Mouse (Mus musculus) limb, embryonic 15.5 days (tissue): Measurements from ENCODE around the gene Hist1h4c. TPM values are rescaled to one million over a fixed set of nuclear protein-coding genes. Genes with fewer than 3 reads are reported as not detected.
"Not testable (repeated sequence)": the region's sequence is repeated elsewhere in the genome, so short reads cannot be mapped to it uniquely, and the experiment has no call there.

ENCODE experiments used
- ATAC-seq: fragments of 200-750 bp; cut with Nextera tagmentation; 2 replicates; pipeline ENCODE4 v1.8.0; 2017; ENCODE audit warnings: low read depth, moderate TSS enrichment; ENCODE audit not compliant: insufficient number of reproducible peaks, low FRiP score, low TSS enrichment
- H3K27ac ChIP-seq: fragments of 300-500 bp; sonication (generic); 2 replicates; pipeline ENCODE4 v1.5.1; 2015; ENCODE audit warnings: moderate library complexity, mild to moderate bottlenecking, inconsistent platforms
- H3K27me3 ChIP-seq: fragments of 300-500 bp; sonication (generic); 2 replicates; pipeline ENCODE4 v1.6.1; 2015; ENCODE audit warnings: inconsistent platforms
- H3K36me3 ChIP-seq: fragments of 300-500 bp; sonication (generic); 2 replicates; pipeline ENCODE4 v1.6.1; 2015; ENCODE audit warnings: inconsistent platforms
- H3K4me1 ChIP-seq: fragments of 300-500 bp; sonication (generic); 2 replicates; pipeline ENCODE4 v1.6.1; 2015; ENCODE audit warnings: inconsistent platforms
- H3K4me2 ChIP-seq: fragments of 300-500 bp; sonication (generic); 2 replicates; pipeline ENCODE4 v1.6.1; 2015; ENCODE audit warnings: mild to moderate bottlenecking, inconsistent platforms
- H3K4me3 ChIP-seq: fragments of 300-500 bp; sonication (generic); 2 replicates; pipeline ENCODE4 v1.5.1; 2015; ENCODE audit warnings: mild to moderate bottlenecking, inconsistent platforms
- H3K9ac ChIP-seq: fragments of 300-500 bp; sonication (generic); 2 replicates; pipeline ENCODE4 v1.6.1; 2015; ENCODE audit warnings: inconsistent platforms
- H3K9me3 ChIP-seq: fragments of 300-500 bp; sonication (generic); 2 replicates; pipeline ENCODE4 v1.6.1; 2016; ENCODE audit warnings: inconsistent platforms
- WGBS: fragments of 180-500 bp; shearing (Covaris S2); methylation state at CpG from one replicate; pipeline ENCODE4 v1.1.7; 2015; 5-methylcytosine and 5-hydroxymethylcytosine counted together
- polyA plus RNA-seq: library from polyadenylated mRNA; unstranded; fragments of >200 nt; fragmentation: Nextera tagmentation; extraction: Ambion mirVana; gene quantifications from 2 replicates; pipeline ENCODE4 v1.2.1, GENCODE M21; 2015

Hist1h4c gene
- polyA plus RNA-seq, 1 experiment from 2014 or later = 4.0 TPM

GRCm38 (mm10) chr13:23725213-23725612, 27.0 kb upstream of the Hist1h4c start:
- Histone ChIP-seq H3K27ac (no peak overlapping the region), H3K4me2 (no peak overlapping the region), H3K36me3 (no peaks in the 10 kb centered on the region), H3K9ac (no peak overlapping the region), H3K4me3 (no peak overlapping the region), H3K9me3 (no peaks in the 10 kb centered on the region), H3K27me3 (no peaks in the 10 kb centered on the region), H3K4me1 (no peaks in the 10 kb centered on the region)
- no CpG with 5 or more reads among the region's 1 CpGs for WGBS
- ATAC-seq = no peak

GRCm38 (mm10) chr13:23724239-23724638, 26.0 kb upstream of the Hist1h4c start:
- 88% methylated on average over 4 of the region's 4 CpGs for WGBS
- ATAC-seq = no peak
- Histone ChIP-seq H3K9me3 (no peaks in the 10 kb centered on the region), H3K4me2 (no peak overlapping the region), H3K9ac (no peak overlapping the region), H3K36me3 (no peaks in the 10 kb centered on the region), H3K27ac (no peak overlapping the region), H3K4me3 (no peak overlapping the region), H3K4me1 (no peaks in the 10 kb centered on the region), H3K27me3 (no peaks in the 10 kb centered on the region)

- WGBS = 11% methylated on average over 2 of the region's 2 CpGs
- H3K27ac ChIP-seq, H3K9ac ChIP-seq, H3K9me3 ChIP-seq, H3K27me3 ChIP-seq, H3K4me3 ChIP-seq, H3K4me1 ChIP-seq, H3K4me2 ChIP-seq, H3K36me3 ChIP-seq, ATAC-seq: not testable (repeated sequence)
These were observed 19.5 kb upstream of the Hist1h4c start for GRCm38 (mm10) chr13:23717593-23718245.

GRCm38 (mm10) chr13:23717176-23717575, 18.9 kb upstream of the Hist1h4c start:
- Histone ChIP-seq H3K4me1 (no peaks in the 10 kb centered on the region), H3K4me2 (no peak overlapping the region), H3K9me3 (no peaks in the 10 kb centered on the region), H3K4me3 (no peak overlapping the region), H3K9ac (no peak overlapping the region), H3K27ac (no peak overlapping the region), H3K36me3 (no peaks in the 10 kb centered on the region), H3K27me3 (no peaks in the 10 kb centered on the region)
- WGBS = 52% methylated on average over 11 of the region's 11 CpGs
- no peak for ATAC-seq

- Histone ChIP-seq H3K27me3 (no peaks in the 10 kb centered on the region), H3K9me3 (no peaks in the 10 kb centered on the region), H3K9ac (no peak overlapping the region), H3K36me3 (no peaks in the 10 kb centered on the region), H3K27ac (no peak overlapping the region), H3K4me3 (no peak overlapping the region), H3K4me2 (no peak overlapping the region), H3K4me1 (no peaks in the 10 kb centered on the region)
- no peak for ATAC-seq
- 88% methylated on average over 5 of the region's 5 CpGs for WGBS
These were observed 18.2 kb upstream of the Hist1h4c start for GRCm38 (mm10) chr13:23716261-23717042.

GRCm38 (mm10) chr13:23710374-23711089, 12.3 kb upstream of the Hist1h4c start, which contains the start of gene Hfe:
TSS of gene Hfe (minus strand) at chr13:23710854.
- 2% methylated on average over 17 of the region's 17 CpGs for WGBS
- peak within 1 kb of the TSS; percentile 74 for H3K4me2 ChIP-seq
- H3K4me1 ChIP-seq = 0 out of 2 replicates have a peak, but pooled peaks cover 7% of the 10 kb centered on the region
- peak within 1 kb of the TSS; percentile 36; the same call in 1 of the 2 replicates for H3K9ac ChIP-seq
- peak within 1 kb of the TSS; percentile 47 for H3K4me3 ChIP-seq
- no peaks in the 10 kb centered on the region for H3K36me3 ChIP-seq
- ATAC-seq = no peak
- no peaks in the 10 kb centered on the region for H3K27me3 ChIP-seq
- no peaks in the 10 kb centered on the region for H3K9me3 ChIP-seq
- H3K27ac ChIP-seq = no peak within 1 kb of the TSS

- no peak for ATAC-seq
- Histone ChIP-seq H3K4me3 (peak overlapping the region; percentile 47), H3K4me2 (peak overlapping the region; percentile 74), H3K9ac (peak overlapping the region; percentile 36; the same call in 1 of the 2 replicates), H3K27ac (no peak overlapping the region), H3K9me3 (no peaks in the 10 kb centered on the region), H3K4me1 (0 out of 2 replicates have a peak, but pooled peaks cover 7% of the 10 kb centered on the region), H3K36me3 (no peaks in the 10 kb centered on the region), H3K27me3 (no peaks in the 10 kb centered on the region)
- WGBS = 18% methylated on average over 15 of the region's 15 CpGs
These were observed 11.6 kb upstream of the Hist1h4c start for GRCm38 (mm10) chr13:23709714-23710373.

GRCm38 (mm10) chr13:23708654-23709053, 10.4 kb upstream of the Hist1h4c start:
- Histone ChIP-seq H3K36me3 (no peaks in the 10 kb centered on the region), H3K4me2 (no peak overlapping the region), H3K4me3 (no peak overlapping the region), H3K27me3 (no peaks in the 10 kb centered on the region), H3K9ac (no peak overlapping the region), H3K27ac (no peak overlapping the region), H3K4me1 (0 out of 2 replicates have a peak, but pooled peaks cover 7% of the 10 kb centered on the region), H3K9me3 (no peaks in the 10 kb centered on the region)
- 57% methylated on average over 4 of the region's 4 CpGs for WGBS
- no peak for ATAC-seq

GRCm38 (mm10) chr13:23708041-23708440, 9.8 kb upstream of the Hist1h4c start:
- Histone ChIP-seq H3K27me3 (no peaks in the 10 kb centered on the region), H3K4me2 (no peak overlapping the region), H3K9ac (no peak overlapping the region), H3K4me3 (no peak overlapping the region), H3K4me1 (0 out of 2 replicates have a peak, but pooled peaks cover 7% of the 10 kb centered on the region), H3K36me3 (no peaks in the 10 kb centered on the region), H3K27ac (no peak overlapping the region), H3K9me3 (no peaks in the 10 kb centered on the region)
- no peak for ATAC-seq
- 93% methylated on average over 4 of the region's 4 CpGs for WGBS

GRCm38 (mm10) chr13:23706771-23707170, 8.5 kb upstream of the Hist1h4c start:
- no peak for ATAC-seq
- no peak overlapping the region for H3K9ac ChIP-seq
- H3K36me3 ChIP-seq = no peaks in the 10 kb centered on the region
- H3K27me3 ChIP-seq = no peaks in the 10 kb centered on the region
- no peaks in the 10 kb centered on the region for H3K9me3 ChIP-seq
- H3K27ac ChIP-seq = no peak overlapping the region
- H3K4me3 ChIP-seq = no peak overlapping the region
- 94% methylated on average over 12 of the region's 12 CpGs for WGBS
- no peak overlapping the region for H3K4me2 ChIP-seq
- 0 out of 2 replicates have a peak, but pooled peaks cover 7% of the 10 kb centered on the region for H3K4me1 ChIP-seq

- Histone ChIP-seq H3K4me3 (no peak overlapping the region), H3K4me1 (0 out of 2 replicates have a peak, but pooled peaks cover 7% of the 10 kb centered on the region), H3K9ac (no peak overlapping the region), H3K27me3 (no peaks in the 10 kb centered on the region), H3K36me3 (no peaks in the 10 kb centered on the region), H3K9me3 (no peaks in the 10 kb centered on the region), H3K27ac (no peak overlapping the region), H3K4me2 (no peak overlapping the region)
- no peak for ATAC-seq
- WGBS = 92% methylated on average over 7 of the region's 7 CpGs
These were observed 7.6 kb upstream of the Hist1h4c start for GRCm38 (mm10) chr13:23705751-23706356.
